Mouse (Mus musculus): ENCODE measurements around the gene Map3k21.

Map3k21 gene

GRCm38 (mm10) chr8:125963807-125964211 is 53.6 kb downstream of the Map3k21 start:
- peak; percentile 35 for DNase-seq (ENCODE audit: low read depth, low spot score)

- no peak for DNase-seq (ENCODE audit: low read depth, low spot score)
Measured at GRCm38 (mm10) chr8:125971336-125971735, 61.1 kb downstream of the Map3k21 start.

- DNase-seq (ENCODE audit: low read depth, low spot score): no peak
Measured at GRCm38 (mm10) chr8:125975981-125976380, 65.7 kb downstream of the Map3k21 start.

GRCm38 (mm10) chr8:125980826-125981225 is 70.6 kb downstream of the Map3k21 start:
- DNase-seq (ENCODE audit: low read depth, low spot score): no peak

- no peak for DNase-seq (ENCODE audit: low read depth, low spot score)
Measured at GRCm38 (mm10) chr8:125983515-125983914, 73.3 kb downstream of the Map3k21 start.

- no peak for DNase-seq (ENCODE audit: low read depth, low spot score)
Measured at GRCm38 (mm10) chr8:125984140-125984539, 73.9 kb downstream of the Map3k21 start.

GRCm38 (mm10) chr8:125985364-125985763 is 75.1 kb downstream of the Map3k21 start:
- no peak for DNase-seq (ENCODE audit: low read depth, low spot score)

- DNase-seq (ENCODE audit: low read depth, low spot score): peak; percentile 36
Measured at GRCm38 (mm10) chr8:125986999-125987589, 76.8 kb downstream of the Map3k21 start.

- no peak for DNase-seq (ENCODE audit: low read depth, low spot score)
Measured at GRCm38 (mm10) chr8:125987996-125988395, 77.7 kb downstream of the Map3k21 start.

GRCm38 (mm10) chr8:125993636-125994035 is 83.4 kb downstream of the Map3k21 start:
- DNase-seq (ENCODE audit: low read depth, low spot score): no peak

GRCm38 (mm10) chr8:125995101-125995986 is 85.1 kb downstream of the Map3k21 start, which contains the start of gene Kcnk1:
Kcnk1 (plus strand) TSS chr8:125995170.
- DNase-seq (ENCODE audit: low read depth, low spot score): peak; percentile 84

GRCm38 (mm10) chr8:125996031-125996839 is 86.0 kb downstream of the Map3k21 start:
- no peak for DNase-seq (ENCODE audit: low read depth, low spot score)

- no peak for DNase-seq (ENCODE audit: low read depth, low spot score)
Measured at GRCm38 (mm10) chr8:125996980-125997379, 86.7 kb downstream of the Map3k21 start.
